Mouse (Mus musculus): ENCODE measurements around the gene Lce1m. TPM values are rescaled to one million over a fixed set of nuclear protein-coding genes. Genes with fewer than 3 reads are reported as not detected.
A peak's percentile ranks its signal among the peaks of the same experiment; 100 is the strongest.
"Not testable (repeated sequence)": the region's sequence is repeated elsewhere in the genome, so short reads cannot be mapped to it uniquely, and the experiment has no call there.

The Lce1m gene
- not detected in 2 replicates for polyA plus RNA-seq (2014; fragmentation: Nextera tagmentation; extraction: Ambion mirVana)

DNA sequence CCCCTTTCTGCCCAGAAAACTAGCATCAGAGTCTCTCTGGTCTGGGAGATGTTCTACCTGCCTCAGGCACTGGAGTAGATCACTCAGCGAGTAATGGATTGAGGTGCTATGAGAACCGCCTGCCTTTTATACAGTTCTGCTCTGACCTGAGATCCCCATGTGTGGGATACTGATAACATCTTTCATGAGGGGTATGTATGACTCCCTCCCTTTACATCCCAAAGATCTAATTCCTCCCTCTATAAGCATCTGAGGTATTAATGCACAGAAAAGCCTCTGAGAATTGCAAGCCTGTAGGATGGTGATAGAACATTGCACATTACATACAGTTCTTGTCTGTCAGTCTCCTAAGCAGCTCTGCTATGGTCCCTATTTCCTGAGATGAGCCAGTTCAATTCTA is at the start of gene Lce1m:
Lce1m (minus strand) TSS at position 101 of the 400 bp plus-strand sequence.
- DNase-seq (ENCODE audit: low spot score) (no peak), ATAC-seq (replicated peaks; ENCODE audit: low FRiP score) (no peak)
- H3K4me2 ChIP-seq, result no peak within 1 kb of the TSS
- H3K4me1 ChIP-seq (replicated peaks; ENCODE audit: control insufficient read depth, insufficient read depth, low read length), result no peaks in the 10 kb centered on the region
- no peak within 1 kb of the TSS for H3K27ac ChIP-seq (ENCODE audit: low read depth, low read length)
- H3K9ac ChIP-seq (ENCODE audit: low read depth, low read length), result no peak within 1 kb of the TSS
- no peak within 1 kb of the TSS for H3K4me3 ChIP-seq (ENCODE audit: low read depth, low read length)
- H3K36me3 ChIP-seq (ENCODE audit: control insufficient read depth, insufficient read depth, low read length), result no peaks in the 10 kb centered on the region
- 86% methylated on average over 2 of the region's 2 CpGs for WGBS
- H3K9me3 ChIP-seq (ENCODE audit: control insufficient read depth, low read length), result no peaks in the 10 kb centered on the region
- H3K27me3 ChIP-seq (replicated peaks; ENCODE audit: control insufficient read depth, insufficient read depth, low read length), result no peaks in the 10 kb centered on the region

DNA sequence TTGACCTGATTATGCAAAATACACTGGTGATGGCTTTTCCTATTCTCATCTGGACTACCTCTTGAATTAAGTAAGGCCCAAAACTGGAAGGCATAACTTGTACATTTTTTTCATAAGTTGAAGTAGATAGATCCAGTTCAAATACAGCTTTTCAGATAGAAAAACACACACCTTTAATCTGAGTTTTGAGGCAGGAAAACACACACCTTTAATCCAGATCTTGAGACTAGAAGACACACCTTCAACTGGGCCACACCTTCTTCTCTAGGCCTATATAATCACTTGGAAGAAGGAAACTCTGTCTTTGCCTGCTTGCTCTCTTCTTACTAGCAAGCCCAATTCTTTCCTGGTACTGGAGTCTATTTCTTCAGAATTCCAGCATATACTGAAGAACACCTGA is 49.7 kb upstream of the Lce1m start, which contains the start of gene Gm4858:
Gm4858 (plus strand) TSS at position 301 of the 400 bp plus-strand sequence.
- not testable (repeated sequence) for DNase-seq (ENCODE audit: low spot score); H3K27me3 ChIP-seq (replicated peaks; ENCODE audit: control insufficient read depth, insufficient read depth, low read length); H3K4me3 ChIP-seq (ENCODE audit: low read depth, low read length); H3K4me2 ChIP-seq; H3K27ac ChIP-seq (ENCODE audit: low read depth, low read length); H3K9me3 ChIP-seq (ENCODE audit: control insufficient read depth, low read length); H3K9ac ChIP-seq (ENCODE audit: low read depth, low read length); ATAC-seq (replicated peaks; ENCODE audit: low FRiP score); H3K4me1 ChIP-seq (replicated peaks; ENCODE audit: control insufficient read depth, insufficient read depth, low read length); H3K36me3 ChIP-seq (ENCODE audit: control insufficient read depth, insufficient read depth, low read length)

DNA sequence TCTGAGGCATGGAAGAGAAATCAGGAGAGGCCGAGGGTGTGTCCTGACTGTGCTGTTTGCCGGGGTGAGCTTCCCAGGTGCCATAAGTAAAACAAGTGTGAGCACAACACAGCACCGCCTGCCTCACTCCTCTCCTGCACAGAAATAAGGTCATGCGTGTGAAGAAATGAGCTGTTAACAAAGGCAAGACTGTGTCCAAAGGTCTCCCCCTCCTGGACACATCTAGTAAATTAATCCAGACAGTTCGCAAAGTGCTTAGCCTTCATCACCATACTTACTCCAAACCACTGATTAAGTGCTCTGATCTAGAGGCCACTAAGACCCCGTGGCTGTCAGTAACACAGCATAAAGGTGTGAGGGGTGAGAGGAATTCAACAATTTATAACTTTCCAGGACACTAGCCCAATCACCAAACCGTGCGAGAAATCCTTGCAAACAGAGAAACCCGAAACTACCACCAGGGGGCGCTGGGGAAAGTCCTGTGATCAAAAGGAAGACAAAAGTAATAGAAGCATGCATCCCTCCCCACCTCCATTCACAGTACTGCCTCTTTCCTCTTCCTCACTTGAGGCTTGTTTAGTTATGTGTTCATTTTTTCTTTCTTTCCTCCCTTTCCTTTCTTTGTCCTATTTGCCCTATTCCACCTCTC is 34.1 kb upstream of the Lce1m start:
- Histone ChIP-seq H3K36me3 (ENCODE audit: control insufficient read depth, insufficient read depth, low read length) (no peaks in the 10 kb centered on the region), H3K4me1 (replicated peaks; ENCODE audit: control insufficient read depth, insufficient read depth, low read length) (no peaks in the 10 kb centered on the region), H3K4me3 (ENCODE audit: low read depth, low read length) (no peak overlapping the region), H3K27ac (ENCODE audit: low read depth, low read length) (no peak overlapping the region), H3K9me3 (ENCODE audit: control insufficient read depth, low read length) (no peaks in the 10 kb centered on the region), H3K4me2 (no peak overlapping the region), H3K27me3 (replicated peaks; ENCODE audit: control insufficient read depth, insufficient read depth, low read length) (no peaks in the 10 kb centered on the region), H3K9ac (ENCODE audit: low read depth, low read length) (no peak overlapping the region)
- DNase-seq (ENCODE audit: low spot score) (no peak), ATAC-seq (replicated peaks; ENCODE audit: low FRiP score) (no peak)
- WGBS, result 42% methylated on average over 10 of the region's 10 CpGs

DNA sequence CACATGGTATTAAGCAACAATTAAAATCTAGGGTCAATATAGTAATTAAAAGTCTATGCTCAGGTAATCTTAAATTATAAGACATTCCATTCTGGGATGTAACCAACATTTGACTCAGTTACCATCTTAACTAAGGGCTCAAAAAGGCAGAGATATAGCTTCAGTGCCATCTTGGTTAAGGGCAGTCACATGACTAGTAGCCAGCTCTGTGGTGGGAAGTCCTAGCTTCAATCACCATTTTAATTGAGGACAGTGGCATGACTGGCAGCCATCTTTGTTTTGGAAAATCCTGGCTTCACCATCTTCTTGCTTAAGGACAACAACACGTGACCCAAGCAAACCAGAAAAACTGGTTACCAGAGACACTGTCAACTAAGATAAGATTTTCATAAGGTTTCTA is 31.3 kb upstream of the Lce1m start:
- DNase-seq (ENCODE audit: low spot score), result no peak
- no peak overlapping the region for H3K4me2 ChIP-seq
- no peak overlapping the region for H3K4me3 ChIP-seq (ENCODE audit: low read depth, low read length)
- no peak overlapping the region for H3K27ac ChIP-seq (ENCODE audit: low read depth, low read length)
- ATAC-seq (replicated peaks; ENCODE audit: low FRiP score), result no peak
- no peaks in the 10 kb centered on the region for H3K27me3 ChIP-seq (replicated peaks; ENCODE audit: control insufficient read depth, insufficient read depth, low read length)
- H3K9ac ChIP-seq (ENCODE audit: low read depth, low read length), result no peak overlapping the region
- no peaks in the 10 kb centered on the region for H3K4me1 ChIP-seq (replicated peaks; ENCODE audit: control insufficient read depth, insufficient read depth, low read length)
- no peaks in the 10 kb centered on the region for H3K9me3 ChIP-seq (ENCODE audit: control insufficient read depth, low read length)
- WGBS, result 90% methylated on average over 1 of the region's 1 CpGs
- no peaks in the 10 kb centered on the region for H3K36me3 ChIP-seq (ENCODE audit: control insufficient read depth, insufficient read depth, low read length)

DNA sequence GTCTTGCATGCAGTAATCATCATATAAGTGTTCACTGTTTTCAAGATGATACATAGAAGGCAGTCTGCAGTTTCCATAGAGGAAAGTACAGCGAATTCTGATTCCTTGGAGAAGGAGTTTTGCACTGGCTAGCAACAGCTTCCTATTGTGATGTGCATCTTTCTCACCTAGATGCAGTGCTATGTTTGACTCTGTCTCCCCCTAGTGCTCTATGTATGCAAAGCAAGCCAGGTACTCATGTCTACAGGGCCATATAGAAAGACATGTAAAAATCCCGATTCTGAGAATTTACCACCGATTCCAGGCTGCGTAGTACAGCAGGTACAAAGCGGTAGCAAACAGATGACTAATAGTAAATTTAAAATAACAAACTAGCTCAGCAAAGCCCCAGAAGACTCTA is 12.6 kb upstream of the Lce1m start:
- Histone ChIP-seq H3K9ac (ENCODE audit: low read depth, low read length) (no peak overlapping the region), H3K4me1 (replicated peaks; ENCODE audit: control insufficient read depth, insufficient read depth, low read length) (no peaks in the 10 kb centered on the region), H3K9me3 (ENCODE audit: control insufficient read depth, low read length) (no peaks in the 10 kb centered on the region), H3K27ac (ENCODE audit: low read depth, low read length) (no peak overlapping the region), H3K4me2 (no peak overlapping the region), H3K27me3 (replicated peaks; ENCODE audit: control insufficient read depth, insufficient read depth, low read length) (no peaks in the 10 kb centered on the region), H3K36me3 (ENCODE audit: control insufficient read depth, insufficient read depth, low read length) (no peaks in the 10 kb centered on the region), H3K4me3 (ENCODE audit: low read depth, low read length) (no peak overlapping the region)
- 52% methylated on average over 5 of the region's 5 CpGs for WGBS
- ATAC-seq (replicated peaks; ENCODE audit: low FRiP score) (peak; percentile 60; the same call in 1 of the 2 replicates), DNase-seq (ENCODE audit: low spot score) (no peak)

DNA sequence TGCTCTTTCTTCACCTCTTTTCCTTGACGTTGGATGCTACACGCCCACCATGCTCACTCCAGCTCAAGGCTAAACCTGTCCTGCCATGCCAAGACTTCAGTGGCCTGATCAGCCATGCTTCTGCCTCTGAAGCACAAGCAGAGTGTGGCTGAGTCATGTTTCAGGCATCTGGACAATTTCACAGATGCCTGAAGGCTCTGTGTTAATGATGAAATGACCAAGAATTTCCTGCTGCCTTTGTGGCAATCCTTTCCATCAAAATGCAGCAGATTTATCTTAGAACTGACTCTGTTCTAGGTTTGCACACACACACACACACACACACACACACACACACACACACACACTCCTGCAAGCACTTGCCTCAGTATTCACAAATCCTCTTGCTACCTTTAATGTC is 6.6 kb upstream of the Lce1m start:
- DNase-seq (ENCODE audit: low spot score) (no peak), ATAC-seq (replicated peaks; ENCODE audit: low FRiP score) (no peak)
- WGBS, result 65% methylated on average over 2 of the region's 2 CpGs
- H3K36me3 ChIP-seq (ENCODE audit: control insufficient read depth, insufficient read depth, low read length), result no peaks in the 10 kb centered on the region
- no peak overlapping the region for H3K27ac ChIP-seq (ENCODE audit: low read depth, low read length)
- H3K4me3 ChIP-seq (ENCODE audit: low read depth, low read length), result no peak overlapping the region
- no peaks in the 10 kb centered on the region for H3K9me3 ChIP-seq (ENCODE audit: control insufficient read depth, low read length)
- no peaks in the 10 kb centered on the region for H3K4me1 ChIP-seq (replicated peaks; ENCODE audit: control insufficient read depth, insufficient read depth, low read length)
- H3K9ac ChIP-seq (ENCODE audit: low read depth, low read length), result no peak overlapping the region
- H3K4me2 ChIP-seq, result no peak overlapping the region
- no peaks in the 10 kb centered on the region for H3K27me3 ChIP-seq (replicated peaks; ENCODE audit: control insufficient read depth, insufficient read depth, low read length)

DNA sequence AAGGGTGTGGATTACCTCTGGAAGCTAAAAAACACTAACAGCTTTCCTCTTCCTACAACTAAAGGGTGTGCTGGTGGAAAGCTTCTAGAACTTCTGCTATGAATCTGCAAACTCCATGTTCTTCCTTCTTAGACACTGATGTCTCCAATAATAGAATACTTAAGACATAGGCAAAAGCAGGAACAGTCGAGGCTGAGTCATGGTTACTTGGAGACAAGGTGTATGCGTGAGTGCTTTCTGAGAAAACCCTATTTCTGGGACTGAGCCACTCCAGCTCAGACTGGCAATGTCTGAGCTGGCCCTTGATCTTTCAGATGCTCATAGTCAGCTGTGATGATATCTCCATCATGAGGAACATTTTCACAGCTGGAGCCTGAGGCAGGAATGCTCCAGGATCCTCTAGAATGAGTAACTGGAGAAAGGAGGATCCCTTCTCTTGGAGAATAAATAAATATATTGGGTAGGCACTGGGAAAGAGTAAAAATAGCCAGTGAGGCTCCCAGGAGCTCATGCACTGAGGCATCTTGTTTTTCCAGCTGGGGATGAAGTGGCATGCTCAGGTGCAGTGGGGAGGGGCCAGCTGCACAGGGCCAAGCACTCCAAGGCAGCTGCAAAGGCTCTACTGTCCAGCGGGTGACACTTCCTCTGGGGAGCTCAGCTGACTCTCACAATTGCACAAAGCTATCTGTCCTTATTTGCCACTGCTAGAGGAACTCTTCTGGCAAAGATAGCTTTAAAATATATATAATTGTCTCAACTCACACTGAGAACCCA is 4.7 kb upstream of the Lce1m start:
- Histone ChIP-seq H3K9me3 (ENCODE audit: control insufficient read depth, low read length) (no peaks in the 10 kb centered on the region), H3K36me3 (ENCODE audit: control insufficient read depth, insufficient read depth, low read length) (no peaks in the 10 kb centered on the region), H3K4me1 (replicated peaks; ENCODE audit: control insufficient read depth, insufficient read depth, low read length) (no peaks in the 10 kb centered on the region), H3K27me3 (replicated peaks; ENCODE audit: control insufficient read depth, insufficient read depth, low read length) (no peaks in the 10 kb centered on the region), H3K4me2 (no peak overlapping the region), H3K4me3 (ENCODE audit: low read depth, low read length) (no peak overlapping the region), H3K27ac (ENCODE audit: low read depth, low read length) (no peak overlapping the region), H3K9ac (ENCODE audit: low read depth, low read length) (no peak overlapping the region)
- WGBS, result 61% methylated on average over 3 of the region's 3 CpGs
- DNase-seq (ENCODE audit: low spot score), result no peak
- no peak for ATAC-seq (replicated peaks; ENCODE audit: low FRiP score)

DNA sequence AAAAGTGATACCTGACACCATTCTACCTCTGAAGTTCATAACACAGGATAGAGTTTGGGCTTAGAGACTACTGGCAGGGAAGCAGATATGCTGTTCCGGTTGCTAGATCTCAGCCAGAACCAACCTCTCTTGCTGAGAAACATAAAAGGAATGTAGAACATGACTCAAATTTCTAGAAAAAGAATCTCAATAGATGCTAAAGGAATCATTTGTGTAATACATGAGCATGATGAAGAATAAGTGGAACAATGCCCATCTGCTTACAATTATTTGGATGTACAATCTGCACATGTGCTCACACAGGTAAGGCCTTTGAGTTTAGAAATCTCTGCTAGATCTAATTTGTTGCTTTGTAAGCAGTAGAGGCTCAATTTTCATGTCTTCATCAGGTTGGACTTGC is 2.3 kb upstream of the Lce1m start:
- H3K4me3 ChIP-seq (ENCODE audit: low read depth, low read length), result no peak overlapping the region
- ATAC-seq (replicated peaks; ENCODE audit: low FRiP score), result no peak
- H3K4me2 ChIP-seq, result no peak overlapping the region
- no peak overlapping the region for H3K9ac ChIP-seq (ENCODE audit: low read depth, low read length)
- no peaks in the 10 kb centered on the region for H3K36me3 ChIP-seq (ENCODE audit: control insufficient read depth, insufficient read depth, low read length)
- H3K27me3 ChIP-seq (replicated peaks; ENCODE audit: control insufficient read depth, insufficient read depth, low read length), result no peaks in the 10 kb centered on the region
- WGBS, result 84% methylated on average over 1 of the region's 1 CpGs
- DNase-seq (ENCODE audit: low spot score), result no peak
- no peak overlapping the region for H3K27ac ChIP-seq (ENCODE audit: low read depth, low read length)
- H3K9me3 ChIP-seq (ENCODE audit: control insufficient read depth, low read length), result no peaks in the 10 kb centered on the region
- H3K4me1 ChIP-seq (replicated peaks; ENCODE audit: control insufficient read depth, insufficient read depth, low read length), result no peaks in the 10 kb centered on the region

All from liver, embryonic 11.5 days (tissue).